Mouse (Mus musculus) granulocyte monocyte progenitor cell, adult 5-6 weeks (primary cell): ENCODE data around the gene Pcgf2. TPM values are rescaled to one million over a fixed set of nuclear protein-coding genes. Genes with fewer than 3 reads are reported as not detected.
A peak's percentile ranks its signal among the peaks of the same experiment; 100 is the strongest.
"Not testable (repeated sequence)": the region's sequence is repeated elsewhere in the genome, so short reads cannot be mapped to it uniquely, and the experiment has no call there.

Source experiments
- ATAC-seq: replicated peaks from 2 replicates; pipeline ENCODE4 v1.8.0; 2016; ENCODE audit warnings: mild to moderate bottlenecking, moderate TSS enrichment, inconsistent platforms; ENCODE audit not compliant: poor library complexity, severe bottlenecking
- total RNA-seq, 2 experiments: library from RNA; stranded (forward) in 1 of 2; stranded (reverse) in 1 of 2; fragments of 200-712, 200-1000 nt in 1 of 2; fragments of >200 nt in 1 of 2; fragmentation: Nextera tagmentation in 1 of 2; gene quantifications; 2 replicates each; pipeline ENCODE4 v1.2.3; 2014 to 2017

Gene Pcgf2
- total RNA-seq, 2 experiments from 2014 or later, result 1.8 to 14.3 TPM

- peak; percentile 79 for ATAC-seq
These were observed 18.1 kb upstream of the Pcgf2 start for GRCm38 (mm10) chr11:97718281-97718860.

- ATAC-seq, result peak; percentile 5; the same call in 1 of the 2 replicates
These were observed 17.3 kb upstream of the Pcgf2 start for GRCm38 (mm10) chr11:97717369-97718280.

- no peak for ATAC-seq
These were observed 15.7 kb upstream of the Pcgf2 start for GRCm38 (mm10) chr11:97716021-97716420.

GRCm38 (mm10) chr11:97714784-97715760, 14.8 kb upstream of the Pcgf2 start:
- ATAC-seq, result peak; percentile 54

- ATAC-seq, result no peak
These were observed 14.1 kb upstream of the Pcgf2 start for GRCm38 (mm10) chr11:97714356-97714755.

- ATAC-seq, result no peak
These were observed 13.6 kb upstream of the Pcgf2 start for GRCm38 (mm10) chr11:97713896-97714295.

GRCm38 (mm10) chr11:97712286-97712685, 12.0 kb upstream of the Pcgf2 start:
- ATAC-seq, result no peak

GRCm38 (mm10) chr11:97711200-97711900, 11.1 kb upstream of the Pcgf2 start:
- peak; percentile 34 for ATAC-seq

- ATAC-seq, result not testable (repeated sequence)
These were observed 9.8 kb upstream of the Pcgf2 start for GRCm38 (mm10) chr11:97710067-97710466.

- peak; percentile 76 for ATAC-seq
These were observed 2.9 kb upstream of the Pcgf2 start, which contains the start of gene Psmb3 for GRCm38 (mm10) chr11:97703039-97703826. Gene Psmb3 (plus strand): TSS chr11:97703399.

- peak; percentile 53 for ATAC-seq
These were observed 2.1 kb upstream of the Pcgf2 start for GRCm38 (mm10) chr11:97702393-97702745.

GRCm38 (mm10) chr11:97701581-97702392, 1.5 kb upstream of the Pcgf2 start:
- no peak for ATAC-seq

- no peak for ATAC-seq
These were observed 666 bp upstream of the Pcgf2 start for GRCm38 (mm10) chr11:97700746-97701580.

GRCm38 (mm10) chr11:97699626-97700002, 683 bp downstream of the Pcgf2 start:
- ATAC-seq, result no peak

- ATAC-seq, result no peak
These were observed 1.3 kb downstream of the Pcgf2 start for GRCm38 (mm10) chr11:97698741-97699611.

- no peak for ATAC-seq
These were observed 2.3 kb downstream of the Pcgf2 start for GRCm38 (mm10) chr11:97697891-97698529.
